Mouse (Mus musculus) intestine, embryonic 14.5 days (tissue): ENCODE measurements around the gene Hebp2. TPM values are rescaled to one million over a fixed set of nuclear protein-coding genes. Genes with fewer than 3 reads are reported as not detected.
"Not testable (repeated sequence)": the region's sequence is repeated elsewhere in the genome, so short reads cannot be mapped to it uniquely, and the experiment has no call there.

Source experiments
- ATAC-seq: fragments of 200-750 bp; cut with Nextera tagmentation; replicated peaks from 2 replicates; pipeline ENCODE4 v1.8.0; 2017; ENCODE audit warnings: low read depth, moderate number of reproducible peaks, moderate TSS enrichment, moderate library complexity; ENCODE audit not compliant: low FRiP score, low TSS enrichment
- DNase-seq: peaks from one replicate; pipeline ENCODE4 v3.0.0-alpha.2; 2018; ENCODE audit warnings: low spot score
- H3K27ac ChIP-seq: fragments of 300-500 bp; sonication (generic); 2 replicates; pipeline ENCODE4 v1.5.1; 2014; ENCODE audit warnings: low read depth, mild to moderate bottlenecking, control low read depth
- H3K27me3 ChIP-seq: fragments of 300-500 bp; sonication (generic); replicated peaks from 2 replicates; pipeline ENCODE4 v1.6.1; 2014; ENCODE audit warnings: low read length, control low read depth; ENCODE audit not compliant: control insufficient read depth, insufficient read depth
- H3K36me3 ChIP-seq: fragments of 300-500 bp; sonication (generic); 2 replicates; pipeline ENCODE4 v1.6.1; 2014; ENCODE audit warnings: low read length, control low read depth; ENCODE audit not compliant: control insufficient read depth, insufficient read depth
- H3K4me1 ChIP-seq: fragments of 300-500 bp; sonication (generic); replicated peaks from 2 replicates; pipeline ENCODE4 v1.6.1; 2014; ENCODE audit warnings: low read length, control low read depth, mixed read lengths; ENCODE audit not compliant: control insufficient read depth, insufficient read depth
- H3K4me2 ChIP-seq: fragments of 300-500 bp; sonication (generic); 2 replicates; pipeline ENCODE4 v1.6.1; 2014; ENCODE audit warnings: low read length
- H3K4me3 ChIP-seq: fragments of 300-500 bp; sonication (generic); 2 replicates; pipeline ENCODE4 v1.5.1; 2014; ENCODE audit warnings: low read depth, low read length, control low read depth, mixed read lengths
- H3K9ac ChIP-seq: fragments of 300-500 bp; sonication (generic); 2 replicates; pipeline ENCODE4 v1.6.1; 2014; ENCODE audit warnings: mild to moderate bottlenecking, low read length
- H3K9me3 ChIP-seq: fragments of 300-500 bp; sonication (generic); 2 replicates; pipeline ENCODE4 v1.6.1; 2016; ENCODE audit warnings: low read length, control low read depth; ENCODE audit not compliant: control insufficient read depth
- WGBS: fragments of 180-500 bp; shearing (Covaris S2); extraction: QIAGEN DNeasy Blood & Tissue Kit; methylation state at CpG from one replicate; pipeline ENCODE4 v1.1.7; 2014; 5-methylcytosine and 5-hydroxymethylcytosine counted together
- polyA plus RNA-seq: library from polyadenylated mRNA; unstranded; fragments of >200 nt; fragmentation: Nextera tagmentation; extraction: Ambion mirVana; gene quantifications from 2 replicates; pipeline ENCODE4 v1.2.1, GENCODE M21; 2014

The Hebp2 gene
- 12.3 and 17.9 TPM in 2 replicates for polyA plus RNA-seq

DNA sequence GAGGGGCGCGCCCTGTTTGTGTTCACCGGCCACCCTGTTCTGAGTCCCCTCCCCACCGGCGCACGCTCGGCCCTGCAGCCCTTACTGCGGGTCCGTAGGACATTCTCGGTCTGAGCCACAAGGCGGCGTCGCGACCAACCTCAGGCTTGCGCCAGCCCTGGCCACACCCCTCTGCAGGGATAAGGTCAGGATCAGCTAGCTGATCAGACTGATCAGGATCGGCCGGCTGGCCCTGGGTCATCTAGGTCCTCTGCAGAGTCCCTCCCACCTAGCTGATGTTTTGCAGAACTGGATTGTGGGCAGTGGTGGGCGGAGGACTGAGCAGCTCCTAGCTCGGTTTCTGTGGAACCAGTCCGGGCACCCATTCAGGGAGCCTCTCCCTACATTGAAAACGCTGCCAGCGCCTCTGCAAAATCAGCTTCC is at the start of gene Hebp2:
Gene Hebp2, minus strand, starts transcription at position 264 of the 423 bp plus-strand sequence.
- Histone ChIP-seq H3K4me3 (peak within 1 kb of the TSS; percentile 49), H3K9ac (peak within 1 kb of the TSS; percentile 50), H3K36me3 (no peaks in the 10 kb centered on the region), H3K4me2 (peak within 1 kb of the TSS; percentile 58), H3K27ac (no peak within 1 kb of the TSS), H3K27me3 (no peaks in the 10 kb centered on the region), H3K4me1 (peaks cover 4% of the 10 kb centered on the region), H3K9me3 (no peaks in the 10 kb centered on the region)
- 1% methylated on average over 22 of the region's 22 CpGs for WGBS
- ATAC-seq (peak; percentile 88), DNase-seq (peak; percentile 91)

DNA sequence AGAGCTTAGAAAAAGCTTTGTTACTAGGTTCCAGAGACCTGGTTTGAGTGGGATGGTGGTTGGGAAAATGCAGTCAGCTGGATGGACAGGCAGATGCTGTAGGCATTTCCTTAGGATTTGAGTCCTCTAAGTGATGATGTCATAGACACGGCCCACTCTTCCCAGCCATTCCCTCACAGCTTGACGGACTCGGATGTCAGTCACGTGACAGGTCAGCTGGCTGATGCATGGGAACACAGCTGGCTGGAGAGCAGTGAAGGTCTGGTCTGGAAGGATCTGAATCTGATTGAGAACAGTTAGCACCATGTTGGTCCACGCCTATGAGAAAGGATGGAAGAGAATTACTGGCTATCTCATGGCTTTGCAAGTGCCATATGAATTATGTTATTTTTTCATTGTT is 43.6 kb upstream of the Hebp2 start:
- Histone ChIP-seq H3K36me3 (no peaks in the 10 kb centered on the region), H3K27ac (no peak overlapping the region), H3K4me3 (no peak overlapping the region), H3K4me1 (no peaks in the 10 kb centered on the region), H3K4me2 (no peak overlapping the region), H3K9me3 (no peaks in the 10 kb centered on the region), H3K9ac (no peak overlapping the region), H3K27me3 (no peaks in the 10 kb centered on the region)
- WGBS: 88% methylated on average over 5 of the region's 5 CpGs
- ATAC-seq (no peak), DNase-seq (no peak)

DNA sequence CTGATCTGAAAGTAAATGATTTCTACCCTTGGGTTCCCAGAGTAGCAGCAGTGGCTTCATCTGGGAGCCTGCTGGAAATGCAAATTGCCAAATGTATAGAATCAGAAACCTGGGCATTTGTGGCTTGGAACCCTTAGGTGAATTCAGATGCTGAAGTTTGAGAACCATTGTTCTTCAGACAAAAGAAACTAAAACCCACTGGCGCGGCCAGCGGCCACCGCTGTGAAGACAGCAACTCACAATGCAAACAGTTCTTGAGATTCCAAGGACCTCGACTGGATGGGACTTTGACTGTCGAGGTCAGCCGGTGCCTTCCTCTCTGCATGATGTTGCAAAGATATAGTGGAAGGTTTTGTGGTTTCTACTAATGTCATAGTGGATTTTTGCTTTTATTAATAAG is 38.3 kb upstream of the Hebp2 start:
- no peaks in the 10 kb centered on the region for H3K9me3 ChIP-seq
- H3K9ac ChIP-seq: no peak overlapping the region
- no peaks in the 10 kb centered on the region for H3K4me1 ChIP-seq
- H3K4me3 ChIP-seq: no peak overlapping the region
- ATAC-seq (no peak), DNase-seq (no peak)
- 44% methylated on average over 7 of the region's 7 CpGs for WGBS
- no peak overlapping the region for H3K4me2 ChIP-seq
- H3K27ac ChIP-seq: no peak overlapping the region
- H3K27me3 ChIP-seq: no peaks in the 10 kb centered on the region
- H3K36me3 ChIP-seq: no peaks in the 10 kb centered on the region

DNA sequence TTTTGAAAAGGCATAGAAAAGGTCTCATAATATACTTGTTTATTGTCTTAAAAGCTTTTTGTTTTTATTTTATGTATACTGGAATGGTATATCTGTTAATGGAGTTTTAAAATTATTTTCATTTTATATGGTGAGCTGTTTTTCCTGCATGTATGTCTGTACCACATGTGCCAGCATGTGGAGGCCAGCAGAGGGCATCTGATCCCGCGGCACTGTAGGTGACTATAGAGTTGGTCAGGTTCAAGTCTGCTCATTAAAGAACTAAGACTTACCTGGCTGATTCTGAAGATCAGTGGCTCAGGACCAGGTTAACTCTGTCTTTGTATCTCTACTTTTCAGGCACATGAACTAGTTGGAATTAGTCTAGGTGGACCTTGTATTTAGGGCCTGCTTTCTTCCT is 26.7 kb upstream of the Hebp2 start:
- Histone ChIP-seq H3K4me2 (no peak overlapping the region), H3K27me3 (no peaks in the 10 kb centered on the region), H3K4me3 (no peak overlapping the region), H3K27ac (no peak overlapping the region), H3K9me3 (no peaks in the 10 kb centered on the region), H3K9ac (no peak overlapping the region), H3K36me3 (no peaks in the 10 kb centered on the region), H3K4me1 (no peaks in the 10 kb centered on the region)
- WGBS: 60% methylated on average over 2 of the region's 2 CpGs
- DNase-seq (no peak), ATAC-seq (no peak)

DNA sequence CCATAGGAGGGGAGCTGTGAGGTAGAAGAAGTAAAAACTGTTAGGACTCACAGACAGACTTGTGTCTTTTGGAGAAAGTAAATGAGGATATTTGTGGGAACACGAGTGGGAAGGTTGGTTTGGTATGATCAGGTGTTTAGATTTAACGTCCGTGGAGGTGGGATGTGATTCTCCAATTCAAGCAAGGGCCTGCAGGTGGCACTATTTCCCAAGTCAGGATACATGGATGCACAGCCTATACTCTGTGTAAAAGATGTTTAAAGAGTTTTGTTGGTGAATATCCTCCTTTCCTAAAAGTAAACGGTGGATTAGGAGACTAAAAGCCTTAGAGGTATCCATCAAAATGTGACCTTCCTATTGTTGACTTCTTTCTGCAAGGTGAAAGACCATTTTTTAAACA is 17.1 kb upstream of the Hebp2 start:
- ATAC-seq (no peak), DNase-seq (peak; percentile 79)
- Histone ChIP-seq H3K9me3 (no peaks in the 10 kb centered on the region), H3K36me3 (no peaks in the 10 kb centered on the region), H3K4me3 (no peak overlapping the region), H3K9ac (no peak overlapping the region), H3K4me1 (no peaks in the 10 kb centered on the region), H3K4me2 (no peak overlapping the region), H3K27me3 (no peaks in the 10 kb centered on the region), H3K27ac (no peak overlapping the region)
- 4% methylated on average over 4 of the region's 4 CpGs for WGBS

DNA sequence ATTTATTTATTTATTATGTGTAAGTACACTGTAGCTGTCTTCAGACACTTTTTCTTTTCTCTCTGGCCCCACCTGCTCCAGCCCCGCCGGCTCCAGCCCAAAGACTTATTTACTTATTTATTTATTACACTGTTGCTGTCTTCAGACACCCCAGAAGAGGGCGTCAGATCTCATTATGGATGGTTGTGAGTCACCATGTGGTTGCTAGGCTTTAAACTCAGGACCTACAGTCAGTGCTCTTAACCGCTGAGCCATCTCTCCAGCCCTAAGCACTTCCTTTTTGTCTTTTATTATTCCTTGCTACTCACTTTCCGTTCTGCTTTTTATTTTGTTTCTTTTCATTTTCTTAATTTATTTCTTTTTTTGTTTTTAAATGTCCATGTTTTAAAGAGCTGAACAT is 15.6 kb upstream of the Hebp2 start:
- 49% methylated on average over 5 of the region's 5 CpGs for WGBS
- H3K4me3 ChIP-seq: no peak overlapping the region
- no peaks in the 10 kb centered on the region for H3K36me3 ChIP-seq
- DNase-seq: no peak
- H3K4me1 ChIP-seq: no peaks in the 10 kb centered on the region
- no peaks in the 10 kb centered on the region for H3K27me3 ChIP-seq
- no peak overlapping the region for H3K4me2 ChIP-seq
- no peak for ATAC-seq
- H3K9ac ChIP-seq: no peak overlapping the region
- H3K9me3 ChIP-seq: no peaks in the 10 kb centered on the region
- no peak overlapping the region for H3K27ac ChIP-seq

DNA sequence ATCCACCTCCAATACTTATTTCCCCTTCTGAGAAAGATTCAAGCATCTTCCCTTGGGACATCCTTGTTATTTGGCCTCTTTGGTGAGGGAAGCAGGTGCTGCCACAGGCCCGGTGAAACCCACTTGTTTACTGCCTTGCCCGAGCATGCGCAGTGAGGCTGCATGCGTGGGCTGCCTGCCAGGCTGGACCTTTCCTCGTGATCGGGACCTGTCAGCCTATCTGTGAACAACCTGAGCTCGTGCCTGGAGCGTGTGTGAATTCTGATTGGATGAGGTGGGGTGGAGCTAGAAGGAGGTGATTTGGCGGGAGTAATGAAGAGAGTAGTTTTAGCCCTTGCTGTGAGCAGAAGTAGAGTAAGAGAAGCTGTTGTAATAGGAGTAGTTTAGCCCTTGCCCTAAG is 13.2 kb upstream of the Hebp2 start:
- ATAC-seq, H3K27ac ChIP-seq, H3K36me3 ChIP-seq, H3K4me2 ChIP-seq, H3K9ac ChIP-seq, H3K9me3 ChIP-seq, H3K4me1 ChIP-seq, H3K4me3 ChIP-seq, H3K27me3 ChIP-seq, DNase-seq: not testable (repeated sequence)
- WGBS: 85% methylated on average over 9 of the region's 9 CpGs

DNA sequence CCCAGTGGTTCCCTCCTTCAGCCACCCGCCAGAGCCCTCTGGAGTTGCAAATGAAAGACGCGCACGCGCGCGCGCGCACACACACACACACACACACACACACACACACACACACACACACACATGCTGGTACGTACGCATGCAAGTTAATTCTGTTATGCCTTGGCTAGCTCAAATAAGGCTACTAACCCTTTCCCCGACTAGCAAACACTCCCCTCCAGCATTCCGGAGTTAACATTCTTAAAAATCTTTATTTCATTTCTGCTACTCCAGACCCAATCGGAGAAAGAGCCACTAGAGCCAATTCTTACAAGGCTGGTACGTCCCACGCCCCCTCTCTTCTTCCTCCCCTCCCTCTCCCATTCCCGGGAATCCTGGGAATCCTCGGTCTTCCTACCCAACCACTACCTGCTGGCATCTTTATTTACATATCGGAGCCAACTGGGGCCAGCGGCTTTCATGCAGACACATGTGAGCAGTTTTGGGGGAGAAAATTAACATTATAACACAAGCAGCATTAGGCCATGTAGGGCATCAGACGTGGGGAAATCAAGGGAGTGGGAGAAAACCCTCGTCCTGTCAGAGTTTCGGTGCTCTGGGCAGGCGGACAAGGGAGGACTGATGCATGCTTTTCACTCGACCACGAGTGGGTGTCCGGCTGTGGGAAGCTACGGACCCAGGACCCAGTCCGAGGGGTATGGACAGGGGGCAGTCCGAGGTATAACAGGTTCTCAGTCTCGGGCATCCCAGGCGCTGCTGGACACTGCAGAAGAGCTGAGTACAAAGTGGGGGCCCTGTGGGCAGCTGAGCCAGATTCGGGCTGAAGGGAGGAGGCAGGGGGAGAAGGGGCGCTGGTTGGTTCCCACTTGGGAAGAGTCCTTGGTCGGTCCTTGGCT is 3.7 kb upstream of the Hebp2 start:
- Histone ChIP-seq H3K36me3 (no peaks in the 10 kb centered on the region), H3K27me3 (no peaks in the 10 kb centered on the region), H3K27ac (no peak overlapping the region), H3K4me3 (peak overlapping the region; percentile 42), H3K9me3 (no peaks in the 10 kb centered on the region), H3K4me2 (peak overlapping the region; percentile 70), H3K4me1 (peaks cover 4% of the 10 kb centered on the region), H3K9ac (peak overlapping the region; percentile 8; the same call in 1 of the 2 replicates)
- DNase-seq (no peak), ATAC-seq (no peak)
- 8% methylated on average over 35 of the region's 35 CpGs for WGBS

DNA sequence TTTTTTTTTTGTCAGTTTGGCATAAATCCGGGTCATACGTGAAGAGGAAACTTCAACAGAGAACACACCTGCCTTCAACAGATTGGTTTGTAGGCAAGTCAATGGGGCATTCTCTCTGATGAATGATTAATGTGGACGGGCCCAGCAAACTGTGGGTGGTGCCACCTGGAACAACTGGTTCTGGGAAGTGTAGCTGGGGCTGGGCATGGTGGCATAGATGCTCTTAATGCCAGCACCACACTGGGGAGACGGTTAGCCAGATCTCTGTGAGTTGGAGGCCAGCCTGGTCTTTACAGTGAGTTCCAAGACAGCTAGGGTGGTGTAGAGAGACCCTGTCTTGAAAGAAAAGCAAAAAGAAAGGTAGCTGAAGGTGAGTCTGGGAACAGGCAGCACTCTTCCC is 1.5 kb upstream of the Hebp2 start:
- no peak for ATAC-seq
- no peak overlapping the region for H3K9ac ChIP-seq
- DNase-seq: no peak
- no peaks in the 10 kb centered on the region for H3K9me3 ChIP-seq
- 86% methylated on average over 4 of the region's 4 CpGs for WGBS
- no peaks in the 10 kb centered on the region for H3K27me3 ChIP-seq
- H3K4me1 ChIP-seq: peaks cover 4% of the 10 kb centered on the region
- no peak overlapping the region for H3K4me2 ChIP-seq
- no peaks in the 10 kb centered on the region for H3K36me3 ChIP-seq
- no peak overlapping the region for H3K27ac ChIP-seq
- H3K4me3 ChIP-seq: no peak overlapping the region
